Mouse (Mus musculus) neural tube, embryonic 15.5 days (tissue): ENCODE measurements around the gene Mocs3. TPM values are rescaled to one million over a fixed set of nuclear protein-coding genes. Genes with fewer than 3 reads are reported as not detected.
A peak's percentile ranks its signal among the peaks of the same experiment; 100 is the strongest.

Source experiments
- ATAC-seq: fragments of 200-750 bp; cut with Nextera tagmentation; 2 replicates; pipeline ENCODE4 v1.8.0; 2017; ENCODE audit warnings: mild to moderate bottlenecking, moderate TSS enrichment, moderate library complexity; ENCODE audit not compliant: low FRiP score
- H3K27ac ChIP-seq: fragments of 300-500 bp; sonication (generic); replicated peaks from 2 replicates; pipeline ENCODE4 v1.5.1; 2015; ENCODE audit warnings: mild to moderate bottlenecking, inconsistent platforms
- H3K27me3 ChIP-seq: fragments of 300-500 bp; sonication (generic); replicated peaks from 2 replicates; pipeline ENCODE4 v1.6.1; 2015; ENCODE audit warnings: inconsistent platforms
- H3K36me3 ChIP-seq: fragments of 300-500 bp; sonication (generic); 2 replicates; pipeline ENCODE4 v1.6.1; 2015; ENCODE audit warnings: inconsistent platforms
- H3K4me1 ChIP-seq: fragments of 300-500 bp; sonication (generic); 2 replicates; pipeline ENCODE4 v1.6.1; 2015; ENCODE audit warnings: inconsistent platforms
- H3K4me2 ChIP-seq: fragments of 300-500 bp; sonication (generic); 2 replicates; pipeline ENCODE4 v1.6.1; 2015; ENCODE audit warnings: inconsistent platforms, mild to moderate bottlenecking, moderate library complexity
- H3K4me3 ChIP-seq: fragments of 300-500 bp; sonication (generic); replicated peaks from 2 replicates; pipeline ENCODE4 v1.5.1; 2015; ENCODE audit warnings: mild to moderate bottlenecking, inconsistent platforms
- H3K9ac ChIP-seq: fragments of 300-500 bp; sonication (generic); replicated peaks from 2 replicates; pipeline ENCODE4 v1.6.1; 2015; ENCODE audit warnings: mild to moderate bottlenecking, inconsistent platforms
- H3K9me3 ChIP-seq: fragments of 300-500 bp; sonication (generic); replicated peaks from 2 replicates; pipeline ENCODE4 v1.6.1; 2016; ENCODE audit warnings: inconsistent platforms
- WGBS: fragments of 180-500 bp; shearing (Covaris S2); methylation state at CpG from one replicate; pipeline ENCODE4 v1.1.7; 2015; ENCODE audit warnings: mixed read lengths; 5-methylcytosine and 5-hydroxymethylcytosine counted together
- polyA plus RNA-seq: library from polyadenylated mRNA; unstranded; fragments of >200 nt; fragmentation: Nextera tagmentation; extraction: Ambion mirVana; gene quantifications from 2 replicates; pipeline ENCODE4 v1.2.1, GENCODE M21; 2015

Gene Mocs3
- polyA plus RNA-seq = 8.6 and 9.7 TPM in 2 replicates

- no peaks in the 10 kb centered on the region for H3K9me3 ChIP-seq
- peak within 1 kb of the TSS; percentile 84 for H3K9ac ChIP-seq
- ATAC-seq = peak; percentile 93
- H3K27ac ChIP-seq = peak within 1 kb of the TSS; percentile 98
- H3K27me3 ChIP-seq = no peaks in the 10 kb centered on the region
- H3K4me2 ChIP-seq = peak within 1 kb of the TSS; percentile 99
- H3K4me3 ChIP-seq = peak within 1 kb of the TSS; percentile 96
- peaks cover 52% of the 10 kb centered on the region for H3K4me1 ChIP-seq
- under 1% methylated on average over 73 of the region's 73 CpGs for WGBS
- H3K36me3 ChIP-seq = peaks cover 36% of the 10 kb centered on the region
Observed at GRCm38 (mm10) chr2:168230026-168230728, at the start of gene Mocs3, which contains the start of the genes Gm20716 and Dpm1. TSS of gene Mocs3 (plus strand) at chr2:168230622. TSS of gene Gm20716 (minus strand) at chr2:168230364. TSS of gene Dpm1 (minus strand) at chr2:168230591.

GRCm38 (mm10) chr2:168191856-168192255, 38.6 kb upstream of the Mocs3 start:
- no peak for ATAC-seq
- peaks cover 10% of the 10 kb centered on the region for H3K36me3 ChIP-seq
- 93% methylated on average over 2 of the region's 2 CpGs for WGBS
- H3K4me1 ChIP-seq = peaks cover 57% of the 10 kb centered on the region
- H3K9ac ChIP-seq = no peak overlapping the region
- no peaks in the 10 kb centered on the region for H3K27me3 ChIP-seq
- no peaks in the 10 kb centered on the region for H3K9me3 ChIP-seq
- no peak overlapping the region for H3K4me2 ChIP-seq
- no peak overlapping the region for H3K4me3 ChIP-seq
- H3K27ac ChIP-seq = no peak overlapping the region

- Histone ChIP-seq H3K27me3 (no peaks in the 10 kb centered on the region), H3K36me3 (0 out of 2 replicates have a peak, but pooled peaks cover 2% of the 10 kb centered on the region), H3K9me3 (no peaks in the 10 kb centered on the region), H3K9ac (no peak overlapping the region), H3K4me3 (no peak overlapping the region), H3K27ac (no peak overlapping the region), H3K4me1 (peaks cover 71% of the 10 kb centered on the region), H3K4me2 (no peak overlapping the region)
- ATAC-seq = no peak
- 81% methylated on average over 2 of the region's 2 CpGs for WGBS
Observed at GRCm38 (mm10) chr2:168193685-168194084, 36.7 kb upstream of the Mocs3 start.

- Histone ChIP-seq H3K36me3 (no peaks in the 10 kb centered on the region), H3K27ac (no peak overlapping the region), H3K4me1 (peaks cover 74% of the 10 kb centered on the region), H3K4me2 (no peak overlapping the region), H3K9ac (no peak overlapping the region), H3K27me3 (no peaks in the 10 kb centered on the region), H3K9me3 (no peaks in the 10 kb centered on the region), H3K4me3 (no peak overlapping the region)
- ATAC-seq = no peak
- WGBS = 17% methylated on average over 2 of the region's 2 CpGs
Observed at GRCm38 (mm10) chr2:168195721-168196120, 34.7 kb upstream of the Mocs3 start.

GRCm38 (mm10) chr2:168198421-168198820, 32.0 kb upstream of the Mocs3 start:
- no peak for ATAC-seq
- H3K27me3 ChIP-seq = no peaks in the 10 kb centered on the region
- H3K9me3 ChIP-seq = no peaks in the 10 kb centered on the region
- peaks cover 2% of the 10 kb centered on the region for H3K36me3 ChIP-seq
- H3K4me3 ChIP-seq = no peak overlapping the region
- 72% methylated on average over 1 of the region's 1 CpGs for WGBS
- H3K9ac ChIP-seq = no peak overlapping the region
- no peak overlapping the region for H3K4me2 ChIP-seq
- peaks cover 79% of the 10 kb centered on the region for H3K4me1 ChIP-seq
- no peak overlapping the region for H3K27ac ChIP-seq

GRCm38 (mm10) chr2:168199476-168199875, 30.9 kb upstream of the Mocs3 start:
- no peak overlapping the region for H3K4me2 ChIP-seq
- WGBS = 85% methylated on average over 4 of the region's 4 CpGs

GRCm38 (mm10) chr2:168200014-168200691, 30.3 kb upstream of the Mocs3 start:
- Histone ChIP-seq H3K4me2 (no peak overlapping the region), H3K9me3 (no peaks in the 10 kb centered on the region), H3K4me3 (no peak overlapping the region), H3K27me3 (no peaks in the 10 kb centered on the region), H3K9ac (no peak overlapping the region), H3K4me1 (peaks cover 83% of the 10 kb centered on the region), H3K27ac (no peak overlapping the region), H3K36me3 (peaks cover 4% of the 10 kb centered on the region)
- no peak for ATAC-seq
- WGBS = 82% methylated on average over 5 of the region's 5 CpGs

More at GRCm38 (mm10) chr2:168199476-168199875, 30.9 kb upstream of the Mocs3 start:
- Histone ChIP-seq H3K36me3 (peaks cover 4% of the 10 kb centered on the region), H3K27ac (no peak overlapping the region), H3K9me3 (no peaks in the 10 kb centered on the region), H3K9ac (no peak overlapping the region), H3K27me3 (no peaks in the 10 kb centered on the region), H3K4me1 (peaks cover 80% of the 10 kb centered on the region), H3K4me3 (no peak overlapping the region)
- no peak for ATAC-seq

- peaks cover 55% of the 10 kb centered on the region for H3K4me1 ChIP-seq
- ATAC-seq = no peak
Observed at GRCm38 (mm10) chr2:168204476-168204999, 25.9 kb upstream of the Mocs3 start.

GRCm38 (mm10) chr2:168205265-168205664, 25.2 kb upstream of the Mocs3 start:
- ATAC-seq = peak; percentile 46

More at GRCm38 (mm10) chr2:168204476-168204999, 25.9 kb upstream of the Mocs3 start:
- H3K9ac ChIP-seq = peak overlapping the region; percentile 95; the same call in 1 of the 2 replicates
- no peak overlapping the region for H3K27ac ChIP-seq
- H3K27me3 ChIP-seq = no peaks in the 10 kb centered on the region
- H3K36me3 ChIP-seq = peaks cover 17% of the 10 kb centered on the region
- peak overlapping the region; percentile 95 for H3K4me3 ChIP-seq
- H3K9me3 ChIP-seq = no peaks in the 10 kb centered on the region
- H3K4me2 ChIP-seq = peak overlapping the region; percentile 73
- WGBS = 81% methylated on average over 8 of the region's 8 CpGs

GRCm38 (mm10) chr2:168205681-168206631, 24.5 kb upstream of the Mocs3 start:
- WGBS = 1% methylated on average over 44 of the region's 49 CpGs

More at GRCm38 (mm10) chr2:168205265-168205664, 25.2 kb upstream of the Mocs3 start:
- Histone ChIP-seq H3K4me3 (peak overlapping the region; percentile 95), H3K36me3 (peaks cover 21% of the 10 kb centered on the region), H3K4me2 (peak overlapping the region; percentile 73), H3K4me1 (peaks cover 49% of the 10 kb centered on the region), H3K9me3 (no peaks in the 10 kb centered on the region), H3K27ac (peak overlapping the region; percentile 99), H3K27me3 (no peaks in the 10 kb centered on the region), H3K9ac (peak overlapping the region; percentile 95)
- WGBS = 8% methylated on average over 6 of the region's 6 CpGs

More at GRCm38 (mm10) chr2:168205681-168206631, 24.5 kb upstream of the Mocs3 start:
- Histone ChIP-seq H3K27me3 (no peaks in the 10 kb centered on the region), H3K9me3 (no peaks in the 10 kb centered on the region), H3K4me1 (peaks cover 42% of the 10 kb centered on the region), H3K27ac (peak overlapping the region; percentile 99), H3K4me2 (peak overlapping the region; percentile 73), H3K4me3 (peak overlapping the region; percentile 95), H3K36me3 (peaks cover 27% of the 10 kb centered on the region), H3K9ac (peak overlapping the region; percentile 95)
- peak; percentile 40 for ATAC-seq
